Mouse (Mus musculus) heart, postnatal 0 days (tissue): ENCODE measurements at regions not wholly inside any gene's neighbourhood (a gene's known extent, or its start where the extent isn't known, plus 50 kb on each side); places are given as distances from the start of the nearest gene placed in this dataset.

ENCODE experiments used
- ATAC-seq: fragments of 200-750 bp; cut with Nextera tagmentation; 2 replicates; pipeline ENCODE4 v1.8.0; 2017; ENCODE audit warnings: low read depth, moderate number of reproducible peaks, moderate library complexity; ENCODE audit not compliant: insufficient read depth
- DNase-seq: peaks from one replicate; pipeline ENCODE4 v3.0.0-alpha.2; 2016; ENCODE audit warnings: low spot score
- H3K27ac ChIP-seq: fragments of 300-500 bp; sonication (generic); 2 replicates; pipeline ENCODE4 v1.5.1; 2014; ENCODE audit warnings: low read depth, mild to moderate bottlenecking
- H3K27me3 ChIP-seq: fragments of 300-500 bp; sonication (generic); 2 replicates; pipeline ENCODE4 v1.6.1; 2014; ENCODE audit warnings: low read length, mixed read lengths; ENCODE audit not compliant: control insufficient read depth, insufficient read depth
- H3K36me3 ChIP-seq: fragments of 300-500 bp; sonication (generic); replicated peaks from 2 replicates; pipeline ENCODE4 v1.6.1; 2014; ENCODE audit warnings: low read length, mixed read lengths; ENCODE audit not compliant: control insufficient read depth, insufficient read depth
- H3K4me1 ChIP-seq: fragments of 300-500 bp; sonication (generic); 2 replicates; pipeline ENCODE4 v1.6.1; 2014; ENCODE audit warnings: antibody characterized with exemption; ENCODE audit not compliant: control insufficient read depth, insufficient read depth
- H3K4me2 ChIP-seq: fragments of 300-500 bp; sonication (generic); 2 replicates; pipeline ENCODE4 v1.6.1; 2014; ENCODE audit warnings: low read depth, mild to moderate bottlenecking, low read length, moderate library complexity
- H3K4me3 ChIP-seq: fragments of 300-500 bp; sonication (generic); 2 replicates; pipeline ENCODE4 v1.5.1; 2014; ENCODE audit warnings: low read depth, low read length
- H3K9ac ChIP-seq: fragments of 300-500 bp; sonication (generic); replicated peaks from 2 replicates; pipeline ENCODE4 v1.6.1; 2014; ENCODE audit warnings: low read depth, low read length, mixed read lengths
- H3K9me3 ChIP-seq: fragments of 300-500 bp; sonication (generic); replicated peaks from 2 replicates; pipeline ENCODE4 v1.6.1; 2016; ENCODE audit warnings: low read length; ENCODE audit not compliant: control insufficient read depth
- CTCF ChIP-seq: IDR thresholded peaks from 2 replicates; pipeline ENCODE4 v1.5.1; 2016; ENCODE audit warnings: antibody characterized with exemption, control low read depth, low read depth
- EP300 ChIP-seq: IDR thresholded peaks from 2 replicates; pipeline ENCODE4 v1.6.1; 2016; ENCODE audit warnings: antibody characterized with exemption, low read depth
- WGBS: fragments of 180-500 bp; shearing (Covaris S2); extraction: QIAGEN DNeasy Blood & Tissue Kit; methylation state at CpG from one replicate; pipeline ENCODE4 v1.1.7; 2014; 5-methylcytosine and 5-hydroxymethylcytosine counted together

DNA sequence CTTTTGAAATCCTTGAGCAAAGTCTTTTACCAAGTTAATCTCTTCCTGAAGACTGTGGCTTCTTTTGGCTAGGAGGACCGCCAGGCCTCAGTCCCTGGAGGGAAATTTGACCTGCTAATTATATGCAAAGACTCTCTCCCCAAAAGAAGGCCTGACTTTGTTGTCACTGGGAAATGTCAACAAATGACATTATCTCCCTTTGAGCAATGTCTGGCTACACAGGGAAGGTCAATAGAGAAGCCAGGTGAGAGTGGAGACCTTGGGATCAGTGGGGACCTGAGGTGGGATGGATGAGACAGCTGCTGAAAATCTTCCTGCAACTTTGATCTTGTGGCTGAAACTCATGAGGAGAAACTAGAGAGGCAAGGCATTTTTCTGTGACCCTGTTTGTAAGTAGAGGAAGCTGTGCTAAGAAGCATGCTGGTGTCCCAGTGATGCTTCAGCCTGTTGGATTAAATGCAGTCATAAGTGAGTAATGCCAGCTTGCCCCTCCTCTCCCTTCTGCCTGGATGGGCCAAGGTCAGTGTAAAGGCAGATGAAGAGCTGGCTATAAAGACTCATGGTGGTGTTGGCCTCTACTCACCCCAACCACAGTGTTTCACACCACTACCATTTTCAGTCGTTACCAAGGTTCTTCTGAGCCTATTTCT, 121.9 kb downstream of the Prox1 start:
- H3K36me3 ChIP-seq = no peaks in the 10 kb centered on the region
- ATAC-seq = no peak
- TF ChIP-seq EP300 = no peak
- no peak for TF ChIP-seq CTCF

DNA sequence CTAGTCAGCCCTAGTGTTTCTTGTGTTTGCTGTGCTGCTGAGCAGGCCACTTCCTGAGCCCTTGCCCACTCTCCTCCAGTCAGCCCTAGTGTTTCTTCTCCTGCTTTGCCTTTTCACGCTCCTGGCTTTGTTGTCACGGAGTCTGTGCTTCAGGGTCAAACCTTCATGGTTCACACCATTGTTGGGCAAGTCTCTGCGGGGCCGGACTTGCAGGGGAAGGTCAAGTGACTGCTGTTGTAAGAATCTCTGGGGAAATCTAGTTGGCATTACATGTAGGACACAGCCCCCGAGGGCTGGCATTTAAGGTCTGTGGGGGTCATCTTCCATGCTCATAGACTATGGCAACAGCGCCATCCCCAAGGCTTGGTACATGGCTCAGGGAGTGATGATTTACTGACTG, 123.3 kb downstream of the Prox1 start:
- no peak overlapping the region for H3K4me3 ChIP-seq
- no peaks in the 10 kb centered on the region for H3K4me1 ChIP-seq
- no peak overlapping the region for H3K4me2 ChIP-seq
- ATAC-seq (no peak), DNase-seq (no peak)
- peaks cover 7% of the 10 kb centered on the region; the same call in 1 of the 2 replicates for H3K9me3 ChIP-seq
- H3K36me3 ChIP-seq = no peaks in the 10 kb centered on the region
- no peaks in the 10 kb centered on the region for H3K27me3 ChIP-seq
- 83% methylated on average over 6 of the region's 6 CpGs for WGBS
- TF ChIP-seq CTCF (no peak), EP300 (no peak)
- H3K9ac ChIP-seq = no peak overlapping the region
- no peak overlapping the region for H3K27ac ChIP-seq

More for the DNA sequence above, 121.9 kb downstream of the Prox1 start:
- Histone ChIP-seq H3K4me1 (no peaks in the 10 kb centered on the region), H3K4me2 (no peak overlapping the region), H3K4me3 (no peak overlapping the region), H3K9ac (no peak overlapping the region), H3K27me3 (no peaks in the 10 kb centered on the region), H3K27ac (no peak overlapping the region), H3K9me3 (peaks cover 7% of the 10 kb centered on the region; the same call in 1 of the 2 replicates)
- no peak for DNase-seq
- WGBS = 61% methylated on average over 2 of the region's 2 CpGs

DNA sequence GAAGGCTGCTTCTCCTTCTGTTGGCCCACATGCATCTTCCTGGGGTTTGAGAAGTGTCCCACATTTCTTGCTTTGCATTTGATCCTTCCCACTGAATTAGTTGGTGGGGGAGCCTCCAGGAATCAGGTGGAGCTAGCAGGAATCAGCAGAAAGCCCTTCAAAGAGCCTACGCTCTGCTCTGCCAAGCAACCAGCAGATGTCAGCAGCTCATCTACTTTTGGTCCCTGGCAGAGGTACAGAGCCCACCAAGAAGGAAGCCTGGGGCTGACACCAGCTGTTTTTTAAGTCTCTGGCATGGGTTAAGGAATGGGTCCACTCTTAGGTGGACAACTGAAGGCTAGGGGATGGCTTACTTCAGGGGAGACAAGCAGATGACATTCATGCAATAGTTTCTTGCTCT, 123.6 kb upstream of the Smyd2 start:
- peak; percentile 62 for DNase-seq
- no peak overlapping the region for H3K27ac ChIP-seq
- H3K4me2 ChIP-seq = no peak overlapping the region
- no peak for TF ChIP-seq EP300
- peak; percentile 72 for TF ChIP-seq CTCF
- H3K4me1 ChIP-seq = no peaks in the 10 kb centered on the region
- H3K9ac ChIP-seq = no peak overlapping the region
- no peaks in the 10 kb centered on the region for H3K27me3 ChIP-seq
- H3K36me3 ChIP-seq = no peaks in the 10 kb centered on the region
- WGBS = 13% methylated on average over 1 of the region's 1 CpGs
- peak; percentile 75 for ATAC-seq
- H3K4me3 ChIP-seq = no peak overlapping the region
- H3K9me3 ChIP-seq = peaks cover 7% of the 10 kb centered on the region; the same call in 1 of the 2 replicates

DNA sequence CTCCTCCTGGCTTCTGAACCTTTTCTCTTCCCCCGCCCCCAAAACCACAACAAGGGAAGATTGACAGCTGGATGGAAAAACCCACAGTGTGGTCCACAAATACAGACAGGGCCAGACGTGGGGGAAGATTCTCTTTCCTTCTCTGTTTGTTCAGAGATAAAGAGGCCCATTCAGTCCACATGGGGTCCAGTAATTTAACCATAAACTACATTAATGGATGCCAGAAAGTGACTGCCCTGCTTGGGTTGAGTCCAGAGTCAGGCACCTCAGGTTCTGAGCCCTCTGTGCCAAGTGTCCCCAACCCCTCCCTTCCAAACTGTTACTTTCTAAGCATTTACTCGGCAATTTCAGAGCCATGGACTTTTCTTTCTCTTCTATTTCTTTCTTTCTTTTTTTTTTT, 121.9 kb upstream of the Smyd2 start:
- H3K9me3 ChIP-seq = no peaks in the 10 kb centered on the region
- ATAC-seq = no peak
- DNase-seq = no peak
- TF ChIP-seq CTCF (no peak), EP300 (no peak)
- no peaks in the 10 kb centered on the region for H3K27me3 ChIP-seq
- H3K4me2 ChIP-seq = no peak overlapping the region
- no peak overlapping the region for H3K27ac ChIP-seq
- no peaks in the 10 kb centered on the region for H3K36me3 ChIP-seq
- no peak overlapping the region for H3K9ac ChIP-seq
- no peak overlapping the region for H3K4me3 ChIP-seq
- no peaks in the 10 kb centered on the region for H3K4me1 ChIP-seq
- WGBS = 76% methylated on average over 3 of the region's 3 CpGs

DNA sequence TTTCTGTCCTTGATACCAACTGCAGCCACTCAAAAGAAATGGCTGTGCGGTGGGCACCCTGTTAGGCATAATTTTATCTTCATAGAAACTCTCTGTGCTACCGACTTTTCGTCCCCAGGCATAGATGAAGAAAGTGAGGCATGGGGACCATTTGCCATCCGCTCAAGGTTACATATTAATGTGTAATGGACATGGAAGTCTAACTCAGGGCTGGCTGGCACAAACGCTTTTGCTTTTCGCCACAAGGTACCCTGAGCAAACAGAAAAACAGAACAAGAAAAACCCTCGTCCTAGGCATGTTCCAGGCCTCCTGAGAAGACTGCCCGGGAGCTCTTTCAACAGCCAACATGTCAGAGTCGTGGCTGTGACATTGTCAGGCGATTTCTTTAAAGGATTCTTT, 121.0 kb upstream of the Smyd2 start:
- H3K36me3 ChIP-seq = no peaks in the 10 kb centered on the region
- 0 out of 2 replicates have a peak, but pooled peaks cover 5% of the 10 kb centered on the region for H3K4me1 ChIP-seq
- H3K27ac ChIP-seq = no peak overlapping the region
- H3K9ac ChIP-seq = no peak overlapping the region
- H3K27me3 ChIP-seq = no peaks in the 10 kb centered on the region
- no peak overlapping the region for H3K4me2 ChIP-seq
- no peak overlapping the region for H3K4me3 ChIP-seq
- no peak for DNase-seq
- TF ChIP-seq EP300 (no peak), CTCF (no peak)
- no peak for ATAC-seq
- H3K9me3 ChIP-seq = no peaks in the 10 kb centered on the region
- 83% methylated on average over 10 of the region's 10 CpGs for WGBS

DNA sequence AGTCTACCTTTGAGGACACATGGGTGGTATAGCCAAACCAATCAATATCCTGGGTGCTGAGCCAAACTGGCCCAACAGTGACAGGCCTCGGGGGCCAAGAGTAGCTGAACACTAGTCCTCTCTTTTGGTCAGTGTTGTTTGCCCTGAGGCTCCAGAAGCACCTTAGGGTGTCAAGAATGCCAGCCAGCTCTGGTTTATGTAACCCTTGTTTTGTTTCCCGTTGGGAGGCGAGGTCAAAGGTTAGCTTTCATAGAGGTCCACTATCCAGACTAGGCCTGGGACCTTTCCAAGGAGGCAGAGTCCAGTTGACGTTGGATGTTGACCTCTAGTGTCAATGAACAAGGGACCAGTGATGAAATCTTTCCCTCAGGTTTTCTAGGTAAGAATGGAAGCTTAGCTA, 120.0 kb upstream of the Smyd2 start:
- Histone ChIP-seq H3K4me3 (no peak overlapping the region), H3K27me3 (no peaks in the 10 kb centered on the region), H3K27ac (no peak overlapping the region), H3K4me2 (no peak overlapping the region), H3K9me3 (no peaks in the 10 kb centered on the region), H3K4me1 (0 out of 2 replicates have a peak, but pooled peaks cover 5% of the 10 kb centered on the region), H3K36me3 (no peaks in the 10 kb centered on the region), H3K9ac (no peak overlapping the region)
- WGBS = 75% methylated on average over 4 of the region's 4 CpGs
- TF ChIP-seq EP300 = no peak
- no peak for TF ChIP-seq CTCF
- ATAC-seq (no peak), DNase-seq (no peak)
